Mouse (Mus musculus): Measurements from ENCODE around the gene Igtp.

GRCm38 (mm10) chr11:58254411-58254810, 55.1 kb downstream of the Igtp start:
- no peak for TF ChIP-seq CTCF (IDR thresholded peaks at IDR 0.05; ENCODE audit: low read depth)
- no peak for TF ChIP-seq EP300 (IDR thresholded peaks at IDR 0.05; ENCODE audit: low read depth)
